Mouse (Mus musculus): ENCODE measurements around the gene Lce3f. TPM values are rescaled to one million over a fixed set of nuclear protein-coding genes. Genes with fewer than 3 reads are reported as not detected.

Lce3f gene
- not detected in 2 replicates for polyA plus RNA-seq (2012; rRNA removed)

- DNase-seq (ENCODE audit: low read depth, low spot score), result no peak
Measured at GRCm38 (mm10) chr3:92991926-92992325, at the start of gene Lce3f. Gene Lce3f (plus strand): TSS chr3:92992226.

GRCm38 (mm10) chr3:92944186-92944585, 47.8 kb upstream of the Lce3f start, which contains the start of gene Lce3c:
Gene Lce3c (plus strand): TSS chr3:92944486.
- 21% methylated on average over 1 of the region's 1 CpGs for WGBS

GRCm38 (mm10) chr3:92957090-92957489, 34.9 kb upstream of the Lce3f start, which contains the start of gene Lce3d:
Gene Lce3d (plus strand): TSS chr3:92957390.
- no peak for DNase-seq (ENCODE audit: low read depth, low spot score)
- WGBS, result 94% methylated on average over 1 of the region's 1 CpGs

More at GRCm38 (mm10) chr3:92944186-92944585, 47.8 kb upstream of the Lce3f start, which contains the start of gene Lce3c:
- DNase-seq (ENCODE audit: low read depth, low spot score), result no peak

- DNase-seq (ENCODE audit: low read depth, low spot score), result no peak
- WGBS, result 88% methylated on average over 2 of the region's 2 CpGs
Measured at GRCm38 (mm10) chr3:92966761-92967160, 25.3 kb upstream of the Lce3f start, which contains the start of gene Lce3e. Gene Lce3e (plus strand): TSS chr3:92967061.

- WGBS, result 35% methylated on average over 2 of the region's 2 CpGs
- peak; percentile 37 for DNase-seq (ENCODE audit: low read depth, low spot score)
Measured at GRCm38 (mm10) chr3:92978484-92978883, 13.5 kb upstream of the Lce3f start.

- 3% methylated on average over 7 of the region's 7 CpGs for WGBS
- peak; percentile 21 for DNase-seq (ENCODE audit: low read depth, low spot score)
Measured at GRCm38 (mm10) chr3:92998691-92999090, 6.7 kb downstream of the Lce3f start.

GRCm38 (mm10) chr3:93000621-93001020, 8.6 kb downstream of the Lce3f start:
- WGBS, result 50% methylated on average over 3 of the region's 3 CpGs
- no peak for DNase-seq (ENCODE audit: low read depth, low spot score)

DNA sequence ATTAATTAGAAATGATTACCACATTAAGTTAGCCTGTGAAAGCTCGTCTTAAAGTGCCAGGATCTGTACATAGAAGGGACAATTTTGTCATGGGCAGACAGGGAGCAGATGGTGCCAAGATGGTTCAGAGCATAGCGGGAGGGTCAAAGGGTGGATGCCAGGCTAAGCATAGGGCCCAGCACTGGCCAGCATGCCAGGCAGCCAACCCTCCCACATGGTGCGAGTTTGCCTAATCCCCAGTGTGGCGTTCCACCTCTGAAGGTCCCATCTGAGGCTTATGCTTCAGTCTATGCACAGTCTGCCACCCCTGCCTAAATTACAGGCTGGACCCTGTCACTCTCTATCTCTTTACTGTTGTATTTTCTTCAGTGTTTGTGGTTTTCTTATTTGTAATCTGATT, 10.8 kb downstream of the Lce3f start:
- 67% methylated on average over 4 of the region's 4 CpGs for WGBS

DNA sequence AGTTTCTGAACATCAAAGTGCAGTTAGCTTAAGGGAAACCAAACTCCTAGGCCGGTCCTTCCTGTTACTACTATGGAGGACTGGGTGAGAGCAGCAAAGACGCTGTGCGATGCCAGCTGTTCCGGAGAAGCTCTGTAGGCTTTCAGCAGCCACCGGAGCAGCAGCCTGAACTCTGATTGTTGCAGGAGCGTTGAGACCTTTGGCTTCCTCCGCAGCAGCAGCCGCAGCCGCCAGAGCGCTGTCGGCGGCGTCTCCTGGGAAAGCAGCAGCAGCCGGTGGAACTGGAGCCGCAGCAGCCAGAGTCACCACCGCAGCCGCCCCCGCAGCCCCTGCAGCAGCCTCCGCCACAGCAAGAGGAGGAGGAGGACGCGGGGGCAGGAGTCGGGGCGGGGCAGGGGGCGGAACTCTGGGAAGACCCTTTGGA, 22.4 kb downstream of the Lce3f start:
- no peak for DNase-seq (ENCODE audit: low read depth, low spot score)

More for the DNA sequence above, 10.8 kb downstream of the Lce3f start:
- DNase-seq (ENCODE audit: low read depth, low spot score), result no peak

GRCm38 (mm10) chr3:93014871-93015270, 22.8 kb downstream of the Lce3f start:
- DNase-seq (ENCODE audit: low read depth, low spot score), result no peak
- WGBS, result 18% methylated on average over 5 of the region's 5 CpGs

More for the DNA sequence above, 22.4 kb downstream of the Lce3f start:
- WGBS, result 1% methylated on average over 24 of the region's 24 CpGs

DNA sequence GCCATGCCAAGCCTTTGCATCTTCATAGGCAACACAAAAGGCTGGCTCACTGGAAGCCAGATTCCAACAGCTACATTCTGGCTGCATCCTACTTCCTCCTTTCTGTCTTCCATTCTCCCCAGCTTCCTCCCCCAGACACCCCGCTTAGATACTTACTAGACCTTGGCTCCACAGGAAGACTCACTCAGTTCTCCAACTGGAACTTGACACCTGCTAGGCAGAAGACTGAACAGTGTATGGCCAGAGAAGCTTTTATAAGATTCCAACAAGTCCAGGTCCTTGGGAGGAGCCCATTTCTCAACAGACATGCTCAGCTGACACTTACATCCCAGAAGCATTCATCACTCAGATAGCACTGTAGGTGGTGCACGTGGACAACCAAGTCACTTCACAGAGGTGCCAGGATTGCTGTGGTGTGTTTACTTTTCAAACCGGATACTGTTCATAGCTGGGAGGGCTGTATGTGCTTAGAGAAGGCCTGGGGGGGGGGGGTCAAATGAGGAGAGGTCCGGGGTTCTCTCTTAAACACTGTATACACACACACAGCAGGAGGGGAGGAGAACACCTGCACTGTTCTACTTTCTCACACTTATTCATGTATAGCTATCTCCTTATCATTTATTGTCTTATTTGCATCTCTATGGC, 23.6 kb downstream of the Lce3f start, which contains the start of gene Crct1:
Gene Crct1, minus strand, starts transcription at position 228 of the 645 bp plus-strand sequence.
- no peak for DNase-seq (ENCODE audit: low read depth, low spot score)
- WGBS, result 33% methylated on average over 4 of the region's 4 CpGs

- 90% methylated on average over 2 of the region's 2 CpGs for WGBS
- no peak for DNase-seq (ENCODE audit: low read depth, low spot score)
Measured at GRCm38 (mm10) chr3:93018960-93019359, 26.9 kb downstream of the Lce3f start, which contains the start of gene Lce1m. Gene Lce1m (minus strand): TSS chr3:93019060.

DNA sequence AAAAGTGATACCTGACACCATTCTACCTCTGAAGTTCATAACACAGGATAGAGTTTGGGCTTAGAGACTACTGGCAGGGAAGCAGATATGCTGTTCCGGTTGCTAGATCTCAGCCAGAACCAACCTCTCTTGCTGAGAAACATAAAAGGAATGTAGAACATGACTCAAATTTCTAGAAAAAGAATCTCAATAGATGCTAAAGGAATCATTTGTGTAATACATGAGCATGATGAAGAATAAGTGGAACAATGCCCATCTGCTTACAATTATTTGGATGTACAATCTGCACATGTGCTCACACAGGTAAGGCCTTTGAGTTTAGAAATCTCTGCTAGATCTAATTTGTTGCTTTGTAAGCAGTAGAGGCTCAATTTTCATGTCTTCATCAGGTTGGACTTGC, 29.1 kb downstream of the Lce3f start:
- DNase-seq (ENCODE audit: low read depth, low spot score), result no peak
- 88% methylated on average over 1 of the region's 1 CpGs for WGBS

GRCm38 (mm10) chr3:93023411-93024184, 31.6 kb downstream of the Lce3f start:
- 77% methylated on average over 3 of the region's 3 CpGs for WGBS
- DNase-seq (ENCODE audit: low read depth, low spot score), result no peak

DNA sequence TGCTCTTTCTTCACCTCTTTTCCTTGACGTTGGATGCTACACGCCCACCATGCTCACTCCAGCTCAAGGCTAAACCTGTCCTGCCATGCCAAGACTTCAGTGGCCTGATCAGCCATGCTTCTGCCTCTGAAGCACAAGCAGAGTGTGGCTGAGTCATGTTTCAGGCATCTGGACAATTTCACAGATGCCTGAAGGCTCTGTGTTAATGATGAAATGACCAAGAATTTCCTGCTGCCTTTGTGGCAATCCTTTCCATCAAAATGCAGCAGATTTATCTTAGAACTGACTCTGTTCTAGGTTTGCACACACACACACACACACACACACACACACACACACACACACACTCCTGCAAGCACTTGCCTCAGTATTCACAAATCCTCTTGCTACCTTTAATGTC, 33.5 kb downstream of the Lce3f start:
- WGBS, result 42% methylated on average over 2 of the region's 2 CpGs
- DNase-seq (ENCODE audit: low read depth, low spot score), result no peak

DNA sequence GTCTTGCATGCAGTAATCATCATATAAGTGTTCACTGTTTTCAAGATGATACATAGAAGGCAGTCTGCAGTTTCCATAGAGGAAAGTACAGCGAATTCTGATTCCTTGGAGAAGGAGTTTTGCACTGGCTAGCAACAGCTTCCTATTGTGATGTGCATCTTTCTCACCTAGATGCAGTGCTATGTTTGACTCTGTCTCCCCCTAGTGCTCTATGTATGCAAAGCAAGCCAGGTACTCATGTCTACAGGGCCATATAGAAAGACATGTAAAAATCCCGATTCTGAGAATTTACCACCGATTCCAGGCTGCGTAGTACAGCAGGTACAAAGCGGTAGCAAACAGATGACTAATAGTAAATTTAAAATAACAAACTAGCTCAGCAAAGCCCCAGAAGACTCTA, 39.4 kb downstream of the Lce3f start:
- peak; percentile 10 for DNase-seq (ENCODE audit: low read depth, low spot score)
- 35% methylated on average over 5 of the region's 5 CpGs for WGBS

Other genes starting within 250 kb of the Lce3f start
- not detected in 2 replicates for gene Lce1g, start 239.9 kb upstream of the Lce3f start, polyA plus RNA-seq (2012; rRNA removed)
- not detected in 2 replicates for gene Lce1h, start 227.2 kb upstream of the Lce3f start, polyA plus RNA-seq (2012; rRNA removed)
- not detected in 2 replicates for gene Lce1i, start 213.3 kb upstream of the Lce3f start, polyA plus RNA-seq (2012; rRNA removed)
- not detected in 2 replicates for gene Lce1j, start 201.7 kb upstream of the Lce3f start, polyA plus RNA-seq (2012; rRNA removed)
- not detected in 2 replicates for gene Lce1k, start 184.3 kb upstream of the Lce3f start, polyA plus RNA-seq (2012; rRNA removed)
- not detected in 2 replicates for gene Kprp, start 165.0 kb upstream of the Lce3f start, polyA plus RNA-seq (2012; rRNA removed)
- not detected in 2 replicates for gene Lce1l, start 140.9 kb upstream of the Lce3f start, polyA plus RNA-seq (2012; rRNA removed)
- gene 2310050C09Rik, start 122.0 kb upstream of the Lce3f start, polyA plus RNA-seq (2012; rRNA removed), result not detected in 2 replicates
- not detected in 2 replicates for gene Lce3a, start 66.0 kb upstream of the Lce3f start, polyA plus RNA-seq (2012; rRNA removed)
- gene Lce3b, start 59.2 kb upstream of the Lce3f start, polyA plus RNA-seq (2012; rRNA removed), result 0.26 TPM in 1 of 2 replicates, not detected in the other
- not detected in 2 replicates for gene Lce3c, start 47.7 kb upstream of the Lce3f start, polyA plus RNA-seq (2012; rRNA removed)
- not detected in 2 replicates for gene Lce3d, start 34.8 kb upstream of the Lce3f start, polyA plus RNA-seq (2012; rRNA removed)
- not detected in 2 replicates for gene Lce3e, start 25.2 kb upstream of the Lce3f start, polyA plus RNA-seq (2012; rRNA removed)
- gene Crct1, start 23.5 kb downstream of the Lce3f start, polyA plus RNA-seq (2012; rRNA removed), result 0.18 and 0.21 TPM in 2 replicates
- not detected in 2 replicates for gene Lce1m, start 26.8 kb downstream of the Lce3f start, polyA plus RNA-seq (2012; rRNA removed)
- gene Gm4858, start 76.6 kb downstream of the Lce3f start, polyA plus RNA-seq (2012; rRNA removed), result not detected in 2 replicates
- not detected in 2 replicates for gene Crnn, start 152.6 kb downstream of the Lce3f start, polyA plus RNA-seq (2012; rRNA removed)
- not detected in 2 replicates for gene Flg2, start 205.1 kb downstream of the Lce3f start, polyA plus RNA-seq (2012; rRNA removed)